Mouse (Mus musculus): ENCODE measurements at regions not wholly inside any gene's neighbourhood (a gene's known extent, or its start where the extent isn't known, plus 50 kb on each side); places are given as distances from the start of the nearest gene placed in this dataset.

GRCm38 (mm10) chr17:64916657-64917056, 80.8 kb upstream of the 4930583I09Rik start:
- DNase-seq (ENCODE audit: low spot score in 2 of 2) = no peak

DNA sequence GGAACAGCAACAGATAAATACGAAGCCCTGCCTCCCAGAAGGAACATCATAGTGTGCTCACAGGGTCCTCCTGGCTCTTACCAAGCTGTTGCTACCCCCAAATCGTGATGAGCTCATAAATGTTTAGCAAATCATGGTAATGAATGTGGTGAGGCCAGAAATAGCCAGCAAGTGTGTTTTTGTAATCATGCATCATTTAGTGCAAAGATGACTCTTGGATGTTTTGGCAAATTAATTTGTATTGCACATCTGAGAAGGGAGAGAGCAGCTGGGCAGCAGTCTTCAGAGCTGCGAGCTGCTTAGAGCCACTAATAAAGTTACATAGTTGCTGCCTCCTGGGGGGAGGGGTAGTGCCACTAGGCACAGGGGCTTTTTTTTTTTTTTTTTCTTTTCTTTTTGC, 79.8 kb upstream of the 4930583I09Rik start:
- no peak for DNase-seq (ENCODE audit: low spot score in 2 of 2)

GRCm38 (mm10) chr17:64915025-64915424, 79.2 kb upstream of the 4930583I09Rik start:
- no peak for DNase-seq (ENCODE audit: low spot score in 2 of 2)

DNA sequence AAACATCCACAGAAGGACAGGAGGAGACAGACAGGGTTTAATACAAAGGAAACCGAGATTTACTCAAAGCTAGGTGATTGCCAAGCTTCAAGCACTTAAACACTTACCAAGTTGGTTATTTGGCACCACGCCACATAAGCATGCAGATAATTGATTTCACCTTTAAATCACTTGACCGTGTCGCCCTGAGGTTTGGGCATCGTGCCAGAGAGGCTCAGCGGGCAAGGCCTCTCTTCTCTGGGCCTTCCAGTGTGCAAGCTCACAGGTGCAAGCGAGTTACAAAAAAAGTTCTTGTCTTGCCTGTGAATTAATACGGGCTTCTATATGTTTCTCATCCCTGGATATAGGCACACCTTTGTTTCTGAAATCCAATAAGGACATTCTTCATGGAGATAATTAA, 78.4 kb upstream of the 4930583I09Rik start:
- DNase-seq (ENCODE audit: low spot score in 2 of 2) = no peak

DNA sequence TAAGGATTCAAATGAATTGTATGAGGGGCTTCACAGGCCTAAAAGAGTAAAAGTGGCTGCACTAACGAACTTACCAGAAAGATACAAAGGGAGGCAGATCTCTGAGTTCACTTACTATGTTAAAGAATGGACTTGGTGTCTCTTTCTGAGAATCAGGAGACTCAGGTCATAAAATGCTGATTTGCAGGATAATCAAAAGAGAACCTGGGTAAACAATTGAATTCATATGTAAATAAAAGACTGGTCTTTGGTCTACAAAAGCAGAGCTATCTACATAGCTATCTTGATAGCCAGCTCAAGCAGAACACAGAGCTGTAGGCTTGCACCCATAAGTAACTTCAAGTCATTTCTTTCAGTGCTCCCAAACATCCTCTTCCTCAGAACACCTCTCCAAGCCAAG, 72.8 kb upstream of the 4930583I09Rik start:
- no peak for DNase-seq (ENCODE audit: low spot score in 2 of 2)

DNA sequence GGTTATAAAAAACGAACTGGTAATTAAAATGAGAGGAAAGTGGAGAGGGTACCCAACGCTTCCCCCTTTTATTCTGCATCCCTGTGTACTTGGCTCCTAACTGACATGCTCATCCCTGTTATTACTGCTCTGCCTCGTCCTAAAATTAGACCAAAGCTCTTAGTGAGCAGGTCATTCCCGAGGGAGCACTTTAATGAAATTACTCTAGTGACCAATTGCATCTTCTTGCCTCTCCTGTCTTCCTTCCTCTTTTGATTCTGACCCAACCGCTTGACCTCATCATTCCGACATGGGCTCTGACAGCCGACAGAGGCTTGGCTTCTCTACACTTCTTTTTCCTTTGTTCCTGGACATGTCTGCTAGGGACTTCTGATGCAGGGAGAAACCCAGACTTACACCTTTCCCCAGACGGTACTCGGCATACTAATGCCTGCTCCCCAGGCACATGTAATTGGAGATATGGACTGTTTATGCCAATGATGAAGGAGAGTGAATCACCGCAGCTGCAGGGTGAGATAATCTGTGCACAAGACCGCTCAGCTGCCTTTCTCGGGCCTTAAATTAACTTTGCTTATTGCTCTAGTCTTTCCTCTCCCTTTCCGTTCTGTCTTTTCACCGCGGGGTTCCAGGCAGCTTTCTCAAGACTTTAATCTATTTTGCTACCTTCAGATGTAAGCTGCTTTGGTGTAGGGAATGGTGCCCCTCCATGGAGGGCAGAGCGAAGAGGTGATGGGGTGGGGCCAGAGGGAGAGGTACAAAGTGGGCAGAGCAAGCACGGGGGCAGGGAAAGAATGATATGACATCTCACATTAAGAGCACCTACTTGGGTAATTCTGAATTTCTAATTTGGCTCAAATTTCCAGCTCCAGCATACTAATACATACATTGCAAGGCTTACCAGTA, 66.1 kb upstream of the 4930583I09Rik start:
- no peak for DNase-seq (ENCODE audit: low spot score in 2 of 2)

- no peak for DNase-seq (ENCODE audit: low spot score in 2 of 2)
Observed at GRCm38 (mm10) chr17:64897473-64897872, 61.6 kb upstream of the 4930583I09Rik start.

GRCm38 (mm10) chr17:64895886-64896285, 60.0 kb upstream of the 4930583I09Rik start:
- DNase-seq (ENCODE audit: low spot score in 2 of 2) = no peak

DNA sequence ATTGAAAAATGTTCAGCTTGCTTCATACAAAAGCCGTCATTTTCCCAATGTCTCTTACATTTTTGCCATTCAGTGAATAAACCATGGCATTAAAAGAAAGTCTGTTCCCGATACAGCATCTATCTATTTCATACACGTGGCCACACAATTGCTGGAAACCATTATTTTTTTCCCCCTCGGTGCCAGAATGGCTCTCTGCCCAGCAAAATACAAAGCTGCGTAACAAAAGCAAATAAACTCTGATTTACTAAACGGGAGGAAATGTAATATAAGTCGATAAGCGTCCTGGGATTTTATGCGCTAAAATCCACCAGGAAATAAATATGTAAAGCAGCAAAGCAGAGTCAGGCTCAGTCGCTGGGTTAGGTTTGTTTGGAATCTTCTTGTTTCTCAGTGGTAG, 59.6 kb upstream of the 4930583I09Rik start:
- no peak for DNase-seq (ENCODE audit: low spot score in 2 of 2)

GRCm38 (mm10) chr17:64893182-64893902, 57.5 kb upstream of the 4930583I09Rik start:
- DNase-seq (ENCODE audit: low spot score in 2 of 2) = no peak
